ENCODE assay signal across 1 mouse cellular context in the genomic region with DNA sequence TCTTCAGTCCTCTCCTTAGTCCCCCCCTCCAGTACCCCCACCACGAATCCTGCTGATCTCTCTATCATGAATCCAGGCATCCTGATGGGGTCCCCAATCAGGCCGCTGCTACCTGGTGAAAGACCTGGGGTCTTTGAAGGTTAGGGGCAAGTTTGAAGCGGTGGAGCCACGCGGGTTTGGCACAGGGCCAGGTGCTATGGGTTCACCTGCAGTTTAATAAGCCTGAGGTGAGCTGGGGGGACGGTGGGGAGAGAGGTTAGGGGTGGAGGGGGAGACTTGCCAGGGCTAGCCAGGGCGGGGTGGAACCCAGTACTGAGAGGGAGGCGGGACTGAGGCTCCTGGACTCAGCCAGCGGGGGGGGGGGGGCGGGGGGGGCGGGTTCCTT.
TF ChIP-seq lines count a peak whose summit lies in the region.

No protein-coding gene starts in this region.

TF ChIP-seq in CH12.LX, 34 proteins besides CTCF, POLR2A, EP300 and RAD21 (continued from another document):
- TF ChIP-seq JUND (conservative IDR thresholded peaks at IDR 0.05; ENCODE audit: low read depth, low read length): no peak
- no peak for TF ChIP-seq IRF4 (IDR thresholded peaks at IDR 0.05; ENCODE audit: low read depth, low read length)
- TF ChIP-seq KAT2A (IDR thresholded peaks at IDR 0.05; ENCODE audit: insufficient replicate concordance, low read length): no peak
- no peak for TF ChIP-seq E2F4 (IDR thresholded peaks at IDR 0.05; ENCODE audit: insufficient replicate concordance, low read depth, low read length)
- no peak for TF ChIP-seq SIN3A (IDR thresholded peaks at IDR 0.05; ENCODE audit: low read length)
